Mouse (Mus musculus) stomach, postnatal 0 days (tissue): ENCODE measurements at regions not wholly inside any gene's neighbourhood (a gene's known extent, or its start where the extent isn't known, plus 50 kb on each side); places are given as distances from the start of the nearest gene placed in this dataset.

Experiments used
- ATAC-seq: fragments of 200-750 bp; cut with Nextera tagmentation; 2 replicates; pipeline ENCODE4 v1.8.0; 2017; ENCODE audit not compliant: low FRiP score, low TSS enrichment
- DNase-seq: peaks from one replicate; pipeline ENCODE4 v3.0.0-alpha.2; 2016; ENCODE audit warnings: low spot score
- H3K27ac ChIP-seq: fragments of 300-500 bp; sonication (generic); replicated peaks from 2 replicates; pipeline ENCODE4 v1.5.1; 2014; ENCODE audit warnings: mild to moderate bottlenecking, control low read depth
- H3K27me3 ChIP-seq: fragments of 300-500 bp; sonication (generic); 2 replicates; pipeline ENCODE4 v1.6.1; 2014; ENCODE audit warnings: low read length; ENCODE audit not compliant: control insufficient read depth, insufficient read depth
- H3K36me3 ChIP-seq: fragments of 300-500 bp; sonication (generic); 2 replicates; pipeline ENCODE4 v1.6.1; 2014; ENCODE audit warnings: low read length, mixed read lengths; ENCODE audit not compliant: control insufficient read depth, insufficient read depth
- H3K4me1 ChIP-seq: fragments of 300-500 bp; sonication (generic); replicated peaks from 2 replicates; pipeline ENCODE4 v1.6.1; 2014; ENCODE audit warnings: antibody characterized with exemption; ENCODE audit not compliant: control insufficient read depth, insufficient read depth
- H3K4me2 ChIP-seq: fragments of 300-500 bp; sonication (generic); replicated peaks from 2 replicates; pipeline ENCODE4 v1.6.1; 2014; ENCODE audit warnings: low read depth, mild to moderate bottlenecking, control low read depth, moderate library complexity
- H3K4me3 ChIP-seq: fragments of 300-500 bp; sonication (generic); 2 replicates; pipeline ENCODE4 v1.5.1; 2014; ENCODE audit warnings: low read depth, low read length, control low read depth
- H3K9ac ChIP-seq: fragments of 300-500 bp; sonication (generic); 2 replicates; pipeline ENCODE4 v1.6.1; 2014; ENCODE audit warnings: mild to moderate bottlenecking, low read length, control low read depth, mixed read lengths
- H3K9me3 ChIP-seq: fragments of 300-500 bp; sonication (generic); 2 replicates; pipeline ENCODE4 v1.6.1; 2016; ENCODE audit warnings: low read length; ENCODE audit not compliant: control insufficient read depth
- CTCF ChIP-seq: IDR thresholded peaks from 2 replicates; pipeline ENCODE4 v1.5.1; 2016; ENCODE audit warnings: antibody characterized with exemption, low read depth, mild to moderate bottlenecking, moderate library complexity
- EP300 ChIP-seq: optimal IDR thresholded peaks from 2 replicates; pipeline ENCODE3; 2016; ENCODE audit warnings: antibody characterized with exemption
- WGBS: fragments of 180-500 bp; shearing (Covaris S2); extraction: QIAGEN DNeasy Blood & Tissue Kit; methylation state at CpG from one replicate; pipeline ENCODE4 v1.1.7; 2014; 5-methylcytosine and 5-hydroxymethylcytosine counted together

DNA sequence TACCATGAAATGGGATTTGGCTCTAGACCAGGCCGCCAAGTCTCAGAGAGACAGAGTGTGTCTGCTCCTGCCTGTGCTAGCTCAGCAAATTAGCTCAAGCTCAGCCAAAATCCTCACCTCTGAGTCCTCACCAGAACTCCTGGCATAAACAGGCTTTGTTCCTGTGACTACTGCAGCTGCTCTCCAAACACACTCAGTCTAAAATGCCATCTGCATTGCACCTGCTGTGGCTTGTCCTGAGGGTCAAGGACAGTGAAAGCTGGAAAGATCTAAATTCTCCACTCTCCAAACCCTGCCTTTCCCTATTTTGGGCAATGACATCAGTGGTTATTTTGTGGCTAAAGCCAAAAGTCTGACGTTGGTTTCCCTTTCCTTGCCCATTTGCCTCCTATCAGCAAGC is 570.9 kb upstream of the Gm21961 start:
- no peak overlapping the region for H3K4me3 ChIP-seq
- H3K4me1 ChIP-seq: no peaks in the 10 kb centered on the region
- no peaks in the 10 kb centered on the region for H3K27me3 ChIP-seq
- no peak overlapping the region for H3K4me2 ChIP-seq
- H3K9me3 ChIP-seq: no peaks in the 10 kb centered on the region
- DNase-seq: no peak
- TF ChIP-seq CTCF: no peak
- TF ChIP-seq EP300: no peak
- no peak overlapping the region for H3K9ac ChIP-seq
- ATAC-seq: no peak
- WGBS: 66% methylated on average over 2 of the region's 2 CpGs
- H3K27ac ChIP-seq: no peak overlapping the region
- H3K36me3 ChIP-seq: no peaks in the 10 kb centered on the region

- H3K9ac ChIP-seq: no peak overlapping the region
- H3K27ac ChIP-seq: no peak overlapping the region
- H3K4me2 ChIP-seq: no peak overlapping the region
- no peaks in the 10 kb centered on the region for H3K4me1 ChIP-seq
- DNase-seq (no peak), ATAC-seq (no peak)
- H3K4me3 ChIP-seq: no peak overlapping the region
- H3K36me3 ChIP-seq: no peaks in the 10 kb centered on the region
- WGBS: 86% methylated on average over 1 of the region's 1 CpGs
- H3K9me3 ChIP-seq: no peaks in the 10 kb centered on the region
- TF ChIP-seq CTCF (no peak), EP300 (no peak)
- H3K27me3 ChIP-seq: no peaks in the 10 kb centered on the region
Measured at GRCm38 (mm10) chr15:65579353-65579752, 564.6 kb upstream of the Gm21961 start.

DNA sequence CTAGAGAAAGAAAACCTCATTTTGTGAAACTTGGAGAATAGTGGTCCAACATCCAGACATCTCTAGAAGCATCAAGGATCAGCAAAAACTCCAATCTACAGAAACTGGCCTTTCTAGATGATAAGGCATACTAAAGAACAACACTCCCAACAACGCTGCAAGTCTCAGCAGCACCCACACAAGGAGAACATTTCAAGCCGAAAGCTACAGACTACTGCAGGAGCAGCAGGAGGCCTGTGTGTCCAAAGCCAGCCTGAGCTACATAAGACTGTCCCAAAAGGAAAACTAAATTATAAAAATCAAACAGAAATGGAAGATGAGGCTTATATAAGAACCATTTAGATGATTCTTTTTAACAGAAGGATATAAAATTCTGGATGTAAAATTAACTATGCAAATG is 553.2 kb upstream of the Gm21961 start:
- WGBS: 71% methylated on average over 2 of the region's 2 CpGs
- DNase-seq: no peak
- no peak overlapping the region for H3K4me3 ChIP-seq
- H3K4me1 ChIP-seq: no peaks in the 10 kb centered on the region
- no peaks in the 10 kb centered on the region for H3K27me3 ChIP-seq
- no peak overlapping the region for H3K9ac ChIP-seq
- no peak overlapping the region for H3K27ac ChIP-seq
- no peaks in the 10 kb centered on the region for H3K9me3 ChIP-seq
- no peak for ATAC-seq
- no peaks in the 10 kb centered on the region for H3K36me3 ChIP-seq
- TF ChIP-seq EP300 (no peak), CTCF (no peak)
- no peak overlapping the region for H3K4me2 ChIP-seq

- DNase-seq (no peak), ATAC-seq (no peak)
- Histone ChIP-seq H3K4me3 (no peak overlapping the region), H3K27ac (no peak overlapping the region), H3K27me3 (no peaks in the 10 kb centered on the region), H3K4me1 (no peaks in the 10 kb centered on the region), H3K4me2 (no peak overlapping the region), H3K36me3 (no peaks in the 10 kb centered on the region), H3K9ac (no peak overlapping the region), H3K9me3 (no peaks in the 10 kb centered on the region)
- WGBS: 44% methylated on average over 8 of the region's 8 CpGs
- TF ChIP-seq CTCF (no peak), EP300 (no peak)
Measured at GRCm38 (mm10) chr15:65557846-65558835, 543.4 kb upstream of the Gm21961 start.

DNA sequence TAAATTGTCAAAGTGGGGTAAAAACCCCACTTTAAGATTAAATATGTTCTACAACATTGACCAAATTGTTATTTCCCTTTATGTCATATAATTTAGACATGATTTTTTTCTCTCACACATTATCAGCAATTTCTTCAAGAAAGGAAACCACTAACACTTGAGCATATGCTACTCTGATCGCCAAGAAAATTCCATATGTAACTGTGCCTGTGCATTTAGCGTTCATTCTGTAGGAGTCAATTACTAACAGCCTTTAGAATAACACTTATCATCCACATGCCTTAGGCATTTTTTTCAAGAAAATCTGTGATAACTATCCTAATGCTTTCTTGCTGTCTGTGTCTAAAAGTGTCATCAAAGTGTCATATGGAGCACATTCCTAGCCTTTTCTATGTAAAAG is 534.3 kb upstream of the Gm21961 start:
- Histone ChIP-seq H3K4me2 (no peak overlapping the region), H3K9ac (no peak overlapping the region)
- no peak for TF ChIP-seq CTCF
- TF ChIP-seq EP300: no peak

GRCm38 (mm10) chr15:65535606-65536005 is 520.9 kb upstream of the Gm21961 start:
- Histone ChIP-seq H3K4me1 (no peaks in the 10 kb centered on the region), H3K36me3 (no peaks in the 10 kb centered on the region), H3K27me3 (no peaks in the 10 kb centered on the region), H3K27ac (no peak overlapping the region), H3K9me3 (no peaks in the 10 kb centered on the region), H3K4me2 (no peak overlapping the region), H3K4me3 (no peak overlapping the region), H3K9ac (no peak overlapping the region)
- DNase-seq: no peak
- TF ChIP-seq EP300 (no peak), CTCF (no peak)
- no peak for ATAC-seq
- WGBS: 60% methylated on average over 3 of the region's 3 CpGs

More for the DNA sequence above, 534.3 kb upstream of the Gm21961 start:
- ATAC-seq: no peak
- Histone ChIP-seq H3K27ac (no peak overlapping the region), H3K36me3 (no peaks in the 10 kb centered on the region), H3K9me3 (no peaks in the 10 kb centered on the region), H3K4me3 (no peak overlapping the region), H3K27me3 (no peaks in the 10 kb centered on the region), H3K4me1 (no peaks in the 10 kb centered on the region)
- DNase-seq: no peak
- WGBS: 76% methylated on average over 2 of the region's 2 CpGs
